Mouse (Mus musculus): ENCODE measurements around the gene Gm6793. TPM values are rescaled to one million over a fixed set of nuclear protein-coding genes. Genes with fewer than 3 reads are reported as not detected.

Gm6793 gene
- polyA plus RNA-seq, 1 experiment = not detected

DNA sequence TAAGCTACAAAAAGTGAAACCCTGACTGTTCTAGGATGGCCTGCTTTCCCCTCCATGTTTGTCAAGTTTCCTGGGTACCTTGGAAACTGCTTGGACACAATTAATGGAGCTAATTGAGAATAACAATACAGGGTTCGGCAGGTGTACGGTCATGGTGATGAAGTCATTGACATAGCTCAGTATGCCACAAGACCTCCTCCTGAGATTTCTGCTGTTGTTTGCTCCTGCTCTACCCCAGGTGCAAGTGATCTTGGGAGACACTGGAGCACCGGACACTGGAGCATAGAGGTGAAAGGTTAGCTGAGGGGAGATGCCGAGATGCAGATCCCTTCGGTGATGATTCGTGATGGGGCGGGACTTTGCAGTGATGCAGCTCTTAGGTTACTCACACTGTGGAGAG, 18.2 kb upstream of the Gm6793 start:
- Histone ChIP-seq H3K27ac (ENCODE audit: insufficient read depth, low read depth, low read length) (no peak overlapping the region), H3K4me3 (ENCODE audit: insufficient read depth, low read depth, low read length) (no peak overlapping the region), H3K4me1 (ENCODE audit: control insufficient read depth, insufficient read depth, low read length) (no peaks in the 10 kb centered on the region)
- TF ChIP-seq POLR2A (IDR thresholded peaks at IDR 0.05; ENCODE audit: insufficient read depth, low read depth, low read length) (no peak), CTCF (IDR thresholded peaks at IDR 0.05; ENCODE audit: insufficient read depth, low read depth, low read length) (no peak)
- WGBS = 63% methylated on average over 7 of the region's 7 CpGs

- Histone ChIP-seq H3K27ac (ENCODE audit: insufficient read depth, low read depth, low read length) (no peak overlapping the region), H3K4me3 (ENCODE audit: insufficient read depth, low read depth, low read length) (no peak overlapping the region), H3K4me1 (ENCODE audit: control insufficient read depth, insufficient read depth, low read length) (no peaks in the 10 kb centered on the region)
- WGBS = 72% methylated on average over 6 of the region's 6 CpGs
- TF ChIP-seq CTCF (IDR thresholded peaks at IDR 0.05; ENCODE audit: insufficient read depth, low read depth, low read length) (no peak), POLR2A (IDR thresholded peaks at IDR 0.05; ENCODE audit: insufficient read depth, low read depth, low read length) (no peak)
Measured at GRCm38 (mm10) chr8:112030663-112031062, 15.8 kb upstream of the Gm6793 start.

- Histone ChIP-seq H3K4me3 (ENCODE audit: insufficient read depth, low read depth, low read length) (no peak overlapping the region), H3K4me1 (ENCODE audit: control insufficient read depth, insufficient read depth, low read length) (no peaks in the 10 kb centered on the region), H3K27ac (ENCODE audit: insufficient read depth, low read depth, low read length) (no peak overlapping the region)
- 90% methylated on average over 7 of the region's 7 CpGs for WGBS
- TF ChIP-seq POLR2A (IDR thresholded peaks at IDR 0.05; ENCODE audit: insufficient read depth, low read depth, low read length) (no peak), CTCF (IDR thresholded peaks at IDR 0.05; ENCODE audit: insufficient read depth, low read depth, low read length) (no peak)
Measured at GRCm38 (mm10) chr8:112029455-112029854, 14.6 kb upstream of the Gm6793 start.

- H3K4me1 ChIP-seq (ENCODE audit: control insufficient read depth, insufficient read depth, low read length) = peaks cover 5% of the 10 kb centered on the region
- TF ChIP-seq CTCF (IDR thresholded peaks at IDR 0.05; ENCODE audit: insufficient read depth, low read depth, low read length) = no peak
- no peak for TF ChIP-seq POLR2A (IDR thresholded peaks at IDR 0.05; ENCODE audit: insufficient read depth, low read depth, low read length)
- WGBS = under 1% methylated on average over 40 of the region's 40 CpGs
- H3K4me3 ChIP-seq (ENCODE audit: insufficient read depth, low read depth, low read length) = peak overlapping the region; percentile 73
- H3K27ac ChIP-seq (ENCODE audit: insufficient read depth, low read depth, low read length) = peak overlapping the region; percentile 54
Measured at GRCm38 (mm10) chr8:112011816-112012242, 3.0 kb downstream of the Gm6793 start.

GRCm38 (mm10) chr8:112010997-112011815, 3.6 kb downstream of the Gm6793 start, which contains the start of the genes Kars and Terf2ip:
Gene Kars, minus strand, starts transcription at chr8:112011323.
Gene Terf2ip, plus strand, starts transcription at chr8:112011398.
- H3K4me1 ChIP-seq (ENCODE audit: control insufficient read depth, insufficient read depth, low read length) = peaks cover 5% of the 10 kb centered on the region
- peak within 1 kb of the TSS; percentile 73 for H3K4me3 ChIP-seq (ENCODE audit: insufficient read depth, low read depth, low read length)
- TF ChIP-seq CTCF (IDR thresholded peaks at IDR 0.05; ENCODE audit: insufficient read depth, low read depth, low read length) (no peak), POLR2A (IDR thresholded peaks at IDR 0.05; ENCODE audit: insufficient read depth, low read depth, low read length) (peak; percentile 98)
- WGBS = under 1% methylated on average over 61 of the region's 61 CpGs
- H3K27ac ChIP-seq (ENCODE audit: insufficient read depth, low read depth, low read length) = peak within 1 kb of the TSS; percentile 54

DNA sequence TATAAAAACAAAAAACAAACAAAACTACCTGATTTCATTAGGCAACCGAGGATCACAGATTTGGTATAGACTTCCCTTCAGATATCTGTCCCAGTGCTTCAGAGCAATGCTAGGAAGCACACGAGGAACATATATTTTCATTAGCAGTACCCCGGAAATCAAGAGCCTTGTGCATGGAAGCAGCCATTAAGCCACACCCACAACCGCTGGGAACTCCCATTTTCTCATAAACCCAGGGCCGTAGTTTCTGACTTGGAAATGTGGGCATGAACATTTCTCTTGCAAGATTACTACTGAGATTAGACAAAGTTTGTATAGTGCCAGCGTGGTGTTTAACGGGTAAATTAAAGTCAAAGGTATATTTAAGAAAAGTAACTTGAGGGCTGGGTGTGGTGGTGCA, 5.3 kb downstream of the Gm6793 start:
- TF ChIP-seq POLR2A (IDR thresholded peaks at IDR 0.05; ENCODE audit: insufficient read depth, low read depth, low read length) = no peak
- no peak for TF ChIP-seq CTCF (IDR thresholded peaks at IDR 0.05; ENCODE audit: insufficient read depth, low read depth, low read length)
- Histone ChIP-seq H3K4me1 (ENCODE audit: control insufficient read depth, insufficient read depth, low read length) (peaks cover 5% of the 10 kb centered on the region), H3K4me3 (ENCODE audit: insufficient read depth, low read depth, low read length) (no peak overlapping the region), H3K27ac (ENCODE audit: insufficient read depth, low read depth, low read length) (no peak overlapping the region)
- 94% methylated on average over 7 of the region's 7 CpGs for whole genome bisulfite sequencing

- Histone ChIP-seq H3K4me1 (ENCODE audit: control insufficient read depth, insufficient read depth, low read length) (no peaks in the 10 kb centered on the region), H3K27ac (ENCODE audit: insufficient read depth, low read depth, low read length) (no peak overlapping the region), H3K4me3 (ENCODE audit: insufficient read depth, low read depth, low read length) (no peak overlapping the region)
- TF ChIP-seq POLR2A (IDR thresholded peaks at IDR 0.05; ENCODE audit: insufficient read depth, low read depth, low read length) (no peak), CTCF (IDR thresholded peaks at IDR 0.05; ENCODE audit: insufficient read depth, low read depth, low read length) (no peak)
- 95% methylated on average over 2 of the region's 2 CpGs for WGBS
Measured at GRCm38 (mm10) chr8:112007669-112008068, 7.2 kb downstream of the Gm6793 start.

DNA sequence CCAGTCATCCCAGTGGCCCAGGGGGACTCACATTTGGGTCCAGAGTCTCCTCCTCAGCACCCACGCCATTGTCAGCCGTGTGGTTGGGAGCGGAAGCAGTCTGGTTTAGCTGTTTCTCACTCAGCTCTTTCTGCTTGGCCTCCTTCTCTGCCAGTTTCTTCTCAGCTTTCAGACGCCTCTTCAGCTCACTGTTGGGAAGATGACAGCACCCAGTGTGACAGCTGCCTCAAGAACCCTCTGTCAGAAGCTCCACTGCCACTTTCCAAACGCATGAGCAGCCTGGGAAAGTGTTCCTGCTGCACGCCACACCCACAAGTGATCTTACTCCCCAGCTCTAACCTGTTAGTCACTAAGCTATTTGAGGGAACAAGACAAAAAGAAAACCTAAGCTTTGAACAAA, 9.2 kb downstream of the Gm6793 start:
- whole genome bisulfite sequencing = 84% methylated on average over 6 of the region's 6 CpGs
- H3K4me3 ChIP-seq (ENCODE audit: insufficient read depth, low read depth, low read length) = no peak overlapping the region
- TF ChIP-seq CTCF (IDR thresholded peaks at IDR 0.05; ENCODE audit: insufficient read depth, low read depth, low read length) (no peak), POLR2A (IDR thresholded peaks at IDR 0.05; ENCODE audit: insufficient read depth, low read depth, low read length) (no peak)

GRCm38 (mm10) chr8:112004754-112005153, 10.1 kb downstream of the Gm6793 start:
- H3K4me3 ChIP-seq (ENCODE audit: insufficient read depth, low read depth, low read length) = no peak overlapping the region
- TF ChIP-seq CTCF (IDR thresholded peaks at IDR 0.05; ENCODE audit: insufficient read depth, low read depth, low read length) (no peak), POLR2A (IDR thresholded peaks at IDR 0.05; ENCODE audit: insufficient read depth, low read depth, low read length) (no peak)
- H3K4me1 ChIP-seq (ENCODE audit: control insufficient read depth, insufficient read depth, low read length) = no peaks in the 10 kb centered on the region
- H3K27ac ChIP-seq (ENCODE audit: insufficient read depth, low read depth, low read length) = no peak overlapping the region

More for the DNA sequence above, 9.2 kb downstream of the Gm6793 start:
- Histone ChIP-seq H3K4me1 (ENCODE audit: control insufficient read depth, insufficient read depth, low read length) (no peaks in the 10 kb centered on the region), H3K27ac (ENCODE audit: insufficient read depth, low read depth, low read length) (no peak overlapping the region)

Measured in olfactory bulb, adult 2 months (tissue).